Mouse (Mus musculus) ES-Bruce4 (cell line): ENCODE measurements around the gene S100a8.

Experiments
- CTCF ChIP-seq: IDR thresholded peaks from one replicate; pipeline ENCODE4 v1.8.1; 2011; ENCODE audit warnings: low read depth, low read length
- EP300 ChIP-seq: IDR thresholded peaks from 2 replicates; pipeline ENCODE4 v1.6.1; 2011; ENCODE audit warnings: low read depth, low read length; ENCODE audit not compliant: insufficient read depth
- POLR2A ChIP-seq: IDR thresholded peaks from one replicate; pipeline ENCODE4 v1.8.1; 2011; ENCODE audit warnings: low read length; ENCODE audit not compliant: insufficient read depth

DNA sequence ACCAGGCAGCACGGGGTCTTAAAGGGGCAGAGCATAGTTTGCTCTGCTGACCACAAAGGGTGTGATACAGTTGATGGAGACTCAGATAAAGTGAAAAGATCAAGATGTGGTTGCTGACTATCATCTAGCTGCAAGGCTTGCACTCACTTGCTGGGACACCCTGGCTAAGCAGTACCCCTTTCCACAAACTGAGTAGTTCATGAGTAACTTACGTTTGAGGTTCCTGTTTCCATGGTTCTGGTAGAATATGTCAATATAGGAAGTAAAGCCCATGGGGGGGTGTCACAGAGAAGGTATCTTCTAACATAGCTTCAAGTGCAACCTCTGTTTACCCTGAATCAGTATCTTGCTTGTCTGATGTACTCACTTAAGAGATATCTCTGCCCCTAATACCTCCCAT, 24.7 kb downstream of the S100a8 start:
- TF ChIP-seq CTCF (no peak), POLR2A (no peak), EP300 (no peak)
